Mouse (Mus musculus) intestine, embryonic 14.5 days (tissue): ENCODE measurements around the gene Adgrg6. TPM values are rescaled to one million over a fixed set of nuclear protein-coding genes. Genes with fewer than 3 reads are reported as not detected.

Experiments
- ATAC-seq: fragments of 200-750 bp; cut with Nextera tagmentation; replicated peaks from 2 replicates; pipeline ENCODE4 v1.8.0; 2017; ENCODE audit warnings: low read depth, moderate number of reproducible peaks, moderate TSS enrichment, moderate library complexity; ENCODE audit not compliant: low FRiP score, low TSS enrichment
- DNase-seq: peaks from one replicate; pipeline ENCODE4 v3.0.0-alpha.2; 2018; ENCODE audit warnings: low spot score
- H3K27ac ChIP-seq: fragments of 300-500 bp; sonication (generic); 2 replicates; pipeline ENCODE4 v1.5.1; 2014; ENCODE audit warnings: low read depth, mild to moderate bottlenecking, control low read depth
- H3K27me3 ChIP-seq: fragments of 300-500 bp; sonication (generic); replicated peaks from 2 replicates; pipeline ENCODE4 v1.6.1; 2014; ENCODE audit warnings: low read length, control low read depth; ENCODE audit not compliant: control insufficient read depth, insufficient read depth
- H3K36me3 ChIP-seq: fragments of 300-500 bp; sonication (generic); 2 replicates; pipeline ENCODE4 v1.6.1; 2014; ENCODE audit warnings: low read length, control low read depth; ENCODE audit not compliant: control insufficient read depth, insufficient read depth
- H3K4me1 ChIP-seq: fragments of 300-500 bp; sonication (generic); replicated peaks from 2 replicates; pipeline ENCODE4 v1.6.1; 2014; ENCODE audit warnings: low read length, control low read depth, mixed read lengths; ENCODE audit not compliant: control insufficient read depth, insufficient read depth
- H3K4me2 ChIP-seq: fragments of 300-500 bp; sonication (generic); 2 replicates; pipeline ENCODE4 v1.6.1; 2014; ENCODE audit warnings: low read length
- H3K4me3 ChIP-seq: fragments of 300-500 bp; sonication (generic); 2 replicates; pipeline ENCODE4 v1.5.1; 2014; ENCODE audit warnings: low read depth, low read length, control low read depth, mixed read lengths
- H3K9ac ChIP-seq: fragments of 300-500 bp; sonication (generic); 2 replicates; pipeline ENCODE4 v1.6.1; 2014; ENCODE audit warnings: mild to moderate bottlenecking, low read length
- H3K9me3 ChIP-seq: fragments of 300-500 bp; sonication (generic); 2 replicates; pipeline ENCODE4 v1.6.1; 2016; ENCODE audit warnings: low read length, control low read depth; ENCODE audit not compliant: control insufficient read depth
- WGBS: fragments of 180-500 bp; shearing (Covaris S2); extraction: QIAGEN DNeasy Blood & Tissue Kit; methylation state at CpG from one replicate; pipeline ENCODE4 v1.1.7; 2014; 5-methylcytosine and 5-hydroxymethylcytosine counted together
- polyA plus RNA-seq: library from polyadenylated mRNA; unstranded; fragments of >200 nt; fragmentation: Nextera tagmentation; extraction: Ambion mirVana; gene quantifications from 2 replicates; pipeline ENCODE4 v1.2.1, GENCODE M21; 2014

The Adgrg6 gene
- polyA plus RNA-seq, 1 experiment from 2014 or later, result 5.3 TPM

DNA sequence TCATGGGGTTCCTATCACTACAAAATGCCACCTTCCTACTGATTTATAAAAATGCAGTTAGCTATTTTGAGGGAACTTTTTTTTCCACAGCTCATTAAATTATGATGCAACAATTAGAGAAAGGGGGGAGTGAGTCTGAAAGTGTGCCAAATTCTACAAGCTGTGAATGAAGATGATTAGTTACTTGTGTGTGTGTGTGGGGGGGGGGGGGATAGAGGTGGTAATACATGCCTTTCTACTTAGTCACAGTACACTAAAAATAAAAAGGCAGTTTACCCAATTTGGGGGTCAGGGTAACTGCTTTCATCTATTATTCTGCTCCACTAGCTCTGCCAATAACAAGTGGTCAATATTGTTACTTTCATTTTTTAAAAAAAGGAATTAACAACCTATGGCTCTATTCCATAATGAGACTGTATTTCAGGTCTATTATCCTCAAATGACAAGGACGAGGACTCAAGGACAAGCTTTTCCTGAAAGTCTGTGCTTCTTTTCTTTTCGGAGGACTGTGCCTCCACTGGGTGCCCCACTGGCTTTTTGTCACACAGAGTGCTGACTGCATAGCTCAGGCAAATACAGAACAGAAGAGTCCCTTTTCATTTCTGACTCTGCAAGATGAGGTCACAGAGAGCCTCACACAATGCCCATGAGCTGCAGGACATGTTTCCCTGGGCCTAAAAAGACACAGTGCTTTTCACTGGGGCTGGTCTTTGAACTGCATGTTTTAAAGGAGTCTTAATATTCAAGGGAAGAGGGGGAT, 33.4 kb downstream of the Adgrg6 start:
- Histone ChIP-seq H3K9ac (no peak overlapping the region), H3K4me3 (no peak overlapping the region), H3K9me3 (no peaks in the 10 kb centered on the region), H3K4me2 (no peak overlapping the region), H3K36me3 (no peaks in the 10 kb centered on the region), H3K27ac (no peak overlapping the region), H3K27me3 (no peaks in the 10 kb centered on the region), H3K4me1 (no peaks in the 10 kb centered on the region)
- 85% methylated on average over 2 of the region's 2 CpGs for WGBS
- DNase-seq, result no peak
- no peak for ATAC-seq

DNA sequence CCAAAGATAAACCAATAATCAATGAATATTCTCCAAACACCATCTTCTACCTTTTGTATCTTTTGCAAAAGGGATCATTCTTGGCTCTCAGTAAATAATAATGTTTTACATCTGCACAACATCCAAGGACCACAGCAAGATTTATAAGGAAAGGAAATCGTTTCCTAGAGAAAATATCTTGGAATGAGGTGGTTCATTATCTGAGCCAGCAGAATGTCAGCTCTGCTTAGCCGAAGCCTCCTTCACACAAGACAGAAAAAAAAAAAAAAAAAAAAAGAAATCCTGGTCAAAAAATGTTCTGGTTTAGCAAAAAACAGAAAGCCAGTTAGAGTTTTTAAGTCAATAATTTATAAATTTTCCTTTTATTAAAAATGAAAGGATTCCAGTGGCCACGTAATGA, 34.3 kb downstream of the Adgrg6 start:
- H3K4me1 ChIP-seq, result no peaks in the 10 kb centered on the region
- H3K36me3 ChIP-seq, result no peaks in the 10 kb centered on the region
- 62% methylated on average over 3 of the region's 3 CpGs for WGBS
- H3K27ac ChIP-seq, result no peak overlapping the region
- no peaks in the 10 kb centered on the region for H3K9me3 ChIP-seq
- no peak overlapping the region for H3K4me3 ChIP-seq
- no peak overlapping the region for H3K9ac ChIP-seq
- H3K27me3 ChIP-seq, result no peaks in the 10 kb centered on the region
- ATAC-seq (no peak), DNase-seq (no peak)
- no peak overlapping the region for H3K4me2 ChIP-seq

DNA sequence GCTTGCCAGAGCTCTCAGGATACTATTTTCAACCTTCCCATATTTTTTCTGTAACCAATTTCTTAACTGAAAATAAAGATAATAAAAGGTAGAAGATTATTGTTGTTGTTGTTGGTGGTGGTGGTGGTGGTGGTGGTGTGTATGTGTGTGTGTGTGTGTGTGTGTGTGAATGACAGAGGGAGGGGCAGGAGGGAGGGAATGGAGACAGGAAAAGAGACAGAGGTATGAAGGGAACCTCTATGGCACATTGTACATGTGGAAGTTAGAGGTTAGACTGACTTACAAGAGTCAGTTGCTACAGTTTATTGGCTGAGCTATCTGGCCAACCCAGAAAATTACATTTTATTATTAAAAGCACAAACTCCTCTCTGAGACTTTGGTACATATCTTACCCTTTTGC, 49.8 kb downstream of the Adgrg6 start:
- ATAC-seq (no peak), DNase-seq (no peak)
- H3K4me1 ChIP-seq, result no peaks in the 10 kb centered on the region
- H3K27me3 ChIP-seq, result no peaks in the 10 kb centered on the region
- H3K27ac ChIP-seq, result no peak overlapping the region
- H3K4me3 ChIP-seq, result no peak overlapping the region
- H3K36me3 ChIP-seq, result no peaks in the 10 kb centered on the region
- H3K9me3 ChIP-seq, result no peaks in the 10 kb centered on the region
- H3K9ac ChIP-seq, result no peak overlapping the region
- H3K4me2 ChIP-seq, result no peak overlapping the region

DNA sequence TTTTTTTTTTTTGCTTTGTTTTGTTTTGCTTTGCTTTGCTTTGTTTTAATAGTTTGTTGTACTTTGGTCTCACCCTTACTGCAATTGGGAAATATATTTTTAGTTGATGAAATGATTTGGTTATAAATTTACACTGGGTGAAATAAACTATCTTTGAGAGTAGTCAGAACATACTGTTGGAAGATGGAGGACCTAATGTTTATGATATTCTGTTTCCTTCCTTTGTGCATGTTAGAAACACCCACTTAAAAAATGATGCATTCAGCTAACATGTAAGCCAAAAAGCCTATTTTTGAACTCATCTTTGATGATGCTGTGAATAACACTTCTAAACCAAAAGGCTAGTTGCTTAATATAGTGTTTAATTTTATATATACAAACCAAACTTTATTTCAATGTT, 50.3 kb downstream of the Adgrg6 start:
- ATAC-seq (no peak), DNase-seq (no peak)
- no peak overlapping the region for H3K4me3 ChIP-seq
- no peak overlapping the region for H3K4me2 ChIP-seq
- H3K27ac ChIP-seq, result no peak overlapping the region
- no peak overlapping the region for H3K9ac ChIP-seq
- no peaks in the 10 kb centered on the region for H3K4me1 ChIP-seq
- no peaks in the 10 kb centered on the region for H3K36me3 ChIP-seq
- no peaks in the 10 kb centered on the region for H3K27me3 ChIP-seq
- no peaks in the 10 kb centered on the region for H3K9me3 ChIP-seq

DNA sequence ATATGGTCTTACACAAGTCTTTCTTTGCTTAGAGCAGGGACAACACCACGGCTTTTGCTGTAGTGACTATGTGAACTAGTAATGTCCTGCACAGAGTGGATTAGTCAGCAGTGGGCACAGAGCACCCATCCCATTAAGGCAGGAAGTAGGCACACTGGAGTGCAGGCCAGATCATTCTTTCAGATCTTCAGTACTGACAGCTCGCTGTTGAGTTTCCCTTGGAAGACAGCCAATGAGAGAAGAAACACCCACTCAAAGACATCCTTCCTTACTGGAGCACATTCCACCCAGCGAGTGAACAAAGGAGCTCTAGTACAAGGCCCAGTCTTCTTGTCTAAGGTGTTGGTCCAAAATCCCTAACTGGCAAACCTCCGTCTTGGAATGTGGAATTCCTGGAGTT, 53.6 kb downstream of the Adgrg6 start:
- no peak overlapping the region for H3K9ac ChIP-seq
- 78% methylated on average over 4 of the region's 4 CpGs for WGBS
- no peak overlapping the region for H3K27ac ChIP-seq
- no peak for ATAC-seq
- no peaks in the 10 kb centered on the region for H3K36me3 ChIP-seq
- no peaks in the 10 kb centered on the region for H3K4me1 ChIP-seq
- H3K27me3 ChIP-seq, result no peaks in the 10 kb centered on the region
- no peak for DNase-seq
- no peak overlapping the region for H3K4me2 ChIP-seq
- H3K4me3 ChIP-seq, result no peak overlapping the region
- H3K9me3 ChIP-seq, result no peaks in the 10 kb centered on the region

DNA sequence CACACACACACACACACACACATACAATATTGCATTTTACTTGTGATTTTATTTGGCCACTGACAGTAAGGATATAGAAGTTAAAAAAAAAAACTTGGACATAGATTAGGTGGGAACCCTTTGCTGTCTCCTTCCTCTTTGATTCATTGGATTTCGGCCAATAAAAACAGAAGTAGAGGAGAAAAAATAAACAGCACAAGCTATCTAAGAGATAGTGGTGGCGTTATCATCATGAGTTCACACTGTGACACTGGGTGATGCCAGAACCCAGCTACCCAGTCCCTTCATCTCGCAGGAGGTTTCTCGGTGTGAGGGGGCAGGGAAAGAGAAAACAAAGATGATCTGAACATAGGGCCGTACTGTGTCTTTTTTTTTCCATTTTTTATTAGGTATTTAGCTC, 62.2 kb downstream of the Adgrg6 start:
- no peaks in the 10 kb centered on the region for H3K27me3 ChIP-seq
- whole genome bisulfite sequencing, result 68% methylated on average over 5 of the region's 5 CpGs
- no peaks in the 10 kb centered on the region for H3K9me3 ChIP-seq
- H3K4me1 ChIP-seq, result no peaks in the 10 kb centered on the region
- ATAC-seq (no peak), DNase-seq (no peak)
- H3K4me2 ChIP-seq, result no peak overlapping the region
- H3K9ac ChIP-seq, result no peak overlapping the region
- no peak overlapping the region for H3K4me3 ChIP-seq
- no peaks in the 10 kb centered on the region for H3K36me3 ChIP-seq
- no peak overlapping the region for H3K27ac ChIP-seq

DNA sequence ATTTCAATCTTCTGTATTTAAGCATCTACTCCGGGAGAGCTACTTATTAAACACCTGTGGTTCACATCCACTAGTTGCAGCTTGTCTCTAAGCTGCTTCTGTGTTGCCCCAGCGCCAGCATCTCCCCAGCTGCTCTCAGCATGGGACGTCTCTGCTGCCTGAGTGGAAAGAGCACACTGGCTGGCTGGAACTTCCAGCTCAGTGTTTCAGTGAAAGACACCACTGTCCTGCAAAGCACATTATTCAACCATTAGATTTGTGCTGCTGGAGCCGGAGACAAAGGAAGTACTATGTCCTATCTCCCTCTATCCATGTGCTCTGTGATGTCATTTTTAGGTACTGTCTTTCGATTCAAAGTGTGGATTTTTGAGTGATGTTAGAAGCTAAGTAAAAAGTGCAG, 63.0 kb downstream of the Adgrg6 start:
- Histone ChIP-seq H3K36me3 (no peaks in the 10 kb centered on the region), H3K4me3 (no peak overlapping the region), H3K4me1 (no peaks in the 10 kb centered on the region), H3K9ac (no peak overlapping the region), H3K9me3 (no peaks in the 10 kb centered on the region), H3K4me2 (no peak overlapping the region), H3K27ac (no peak overlapping the region), H3K27me3 (no peaks in the 10 kb centered on the region)
- DNase-seq (no peak), ATAC-seq (no peak)
- 54% methylated on average over 5 of the region's 5 CpGs for whole genome bisulfite sequencing

DNA sequence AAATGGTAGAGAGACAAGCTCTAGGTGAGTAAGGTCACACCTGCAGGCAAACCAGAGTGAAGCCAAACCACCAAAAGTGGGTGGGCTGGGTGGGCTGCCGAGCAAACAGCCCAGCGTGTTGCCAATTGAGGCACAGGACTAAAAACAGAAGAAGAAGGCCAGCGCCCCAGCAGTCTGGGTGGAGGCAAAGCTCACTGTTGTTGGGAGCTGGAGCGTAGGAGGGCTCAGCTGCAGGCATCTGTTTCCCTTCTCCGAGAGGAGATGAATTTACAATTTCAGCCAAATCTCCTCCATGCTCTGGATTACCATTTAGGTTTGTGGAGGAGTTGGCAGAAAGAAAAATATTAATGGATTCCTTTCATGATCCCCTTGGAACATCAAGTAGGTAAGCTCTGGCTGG, 64.5 kb downstream of the Adgrg6 start:
- H3K36me3 ChIP-seq, result no peaks in the 10 kb centered on the region
- no peak overlapping the region for H3K4me2 ChIP-seq
- WGBS, result 48% methylated on average over 5 of the region's 5 CpGs
- H3K27me3 ChIP-seq, result no peaks in the 10 kb centered on the region
- ATAC-seq, result no peak
- H3K4me1 ChIP-seq, result no peaks in the 10 kb centered on the region
- no peak for DNase-seq
- no peak overlapping the region for H3K9ac ChIP-seq
- no peak overlapping the region; the same call in 1 of the 2 replicates for H3K27ac ChIP-seq
- no peaks in the 10 kb centered on the region for H3K9me3 ChIP-seq
- no peak overlapping the region for H3K4me3 ChIP-seq

DNA sequence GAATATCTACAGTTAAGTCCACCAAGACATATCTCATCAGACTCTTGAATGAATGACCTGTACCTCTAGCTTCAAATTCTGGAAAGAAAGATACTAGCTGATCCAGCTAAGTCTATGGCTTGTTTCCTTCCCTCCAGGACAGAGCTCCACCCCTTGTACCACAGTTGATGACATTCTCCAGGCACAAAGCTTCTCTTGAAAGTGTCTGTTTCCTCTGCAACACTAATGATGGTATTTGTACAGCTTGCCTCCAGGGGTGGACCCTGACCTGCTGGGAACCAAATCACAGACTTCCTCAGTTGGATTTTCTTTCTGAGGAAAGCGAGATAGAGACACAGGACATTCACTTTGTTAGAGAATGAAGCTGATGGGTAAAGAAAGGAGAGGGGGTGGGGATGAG, 69.1 kb downstream of the Adgrg6 start:
- Histone ChIP-seq H3K9ac (no peak overlapping the region), H3K27ac (no peak overlapping the region), H3K9me3 (no peaks in the 10 kb centered on the region), H3K27me3 (no peaks in the 10 kb centered on the region), H3K4me3 (no peak overlapping the region), H3K36me3 (no peaks in the 10 kb centered on the region), H3K4me2 (no peak overlapping the region), H3K4me1 (no peaks in the 10 kb centered on the region)
- no peak for ATAC-seq
- 50% methylated on average over 1 of the region's 1 CpGs for WGBS
- DNase-seq, result no peak
